Mouse (Mus musculus) forebrain, embryonic 15.5 days (tissue): ENCODE data around the gene Slc25a45. TPM values are rescaled to one million over a fixed set of nuclear protein-coding genes. Genes with fewer than 3 reads are reported as not detected.
A peak's percentile ranks its signal among the peaks of the same experiment; 100 is the strongest.

ENCODE experiments used
- ATAC-seq: fragments of 200-750 bp; cut with Nextera tagmentation; replicated peaks from 2 replicates; pipeline ENCODE4 v1.8.0; 2017; ENCODE audit warnings: mild to moderate bottlenecking, moderate TSS enrichment, moderate library complexity
- H3K27ac ChIP-seq: fragments of 300-500 bp; sonication (generic); replicated peaks from 2 replicates; pipeline ENCODE4 v1.5.1; 2015; ENCODE audit warnings: mild to moderate bottlenecking, inconsistent platforms
- H3K27me3 ChIP-seq: fragments of 300-500 bp; sonication (generic); 2 replicates; pipeline ENCODE4 v1.6.1; 2015; ENCODE audit warnings: inconsistent platforms
- H3K36me3 ChIP-seq: fragments of 300-500 bp; sonication (generic); 2 replicates; pipeline ENCODE4 v1.6.1; 2015; ENCODE audit warnings: mild to moderate bottlenecking, inconsistent platforms
- H3K4me1 ChIP-seq: fragments of 300-500 bp; sonication (generic); 2 replicates; pipeline ENCODE4 v1.6.1; 2015; ENCODE audit warnings: inconsistent platforms
- H3K4me2 ChIP-seq: fragments of 300-500 bp; sonication (generic); replicated peaks from 2 replicates; pipeline ENCODE4 v1.6.1; 2015; ENCODE audit warnings: mild to moderate bottlenecking, inconsistent platforms
- H3K4me3 ChIP-seq: fragments of 300-500 bp; sonication (generic); 2 replicates; pipeline ENCODE4 v1.5.1; 2015; ENCODE audit warnings: mild to moderate bottlenecking, inconsistent platforms
- H3K9ac ChIP-seq: fragments of 300-500 bp; sonication (generic); replicated peaks from 2 replicates; pipeline ENCODE4 v1.6.1; 2015; ENCODE audit warnings: mild to moderate bottlenecking, inconsistent platforms
- H3K9me3 ChIP-seq: fragments of 300-500 bp; sonication (generic); 2 replicates; pipeline ENCODE4 v1.6.1; 2016; ENCODE audit warnings: inconsistent platforms
- WGBS: fragments of 180-500 bp; shearing (Covaris S2); methylation state at CpG from one replicate; pipeline ENCODE4 v1.1.7; 2015; ENCODE audit warnings: mixed read lengths; 5-methylcytosine and 5-hydroxymethylcytosine counted together
- polyA plus RNA-seq: library from polyadenylated mRNA; unstranded; fragments of >200 nt; fragmentation: Nextera tagmentation; extraction: Ambion mirVana; gene quantifications from 2 replicates; pipeline ENCODE4 v1.2.1, GENCODE M21; 2015

Gene Slc25a45
- polyA plus RNA-seq, 1 experiment from 2014 or later = 1.7 TPM

DNA sequence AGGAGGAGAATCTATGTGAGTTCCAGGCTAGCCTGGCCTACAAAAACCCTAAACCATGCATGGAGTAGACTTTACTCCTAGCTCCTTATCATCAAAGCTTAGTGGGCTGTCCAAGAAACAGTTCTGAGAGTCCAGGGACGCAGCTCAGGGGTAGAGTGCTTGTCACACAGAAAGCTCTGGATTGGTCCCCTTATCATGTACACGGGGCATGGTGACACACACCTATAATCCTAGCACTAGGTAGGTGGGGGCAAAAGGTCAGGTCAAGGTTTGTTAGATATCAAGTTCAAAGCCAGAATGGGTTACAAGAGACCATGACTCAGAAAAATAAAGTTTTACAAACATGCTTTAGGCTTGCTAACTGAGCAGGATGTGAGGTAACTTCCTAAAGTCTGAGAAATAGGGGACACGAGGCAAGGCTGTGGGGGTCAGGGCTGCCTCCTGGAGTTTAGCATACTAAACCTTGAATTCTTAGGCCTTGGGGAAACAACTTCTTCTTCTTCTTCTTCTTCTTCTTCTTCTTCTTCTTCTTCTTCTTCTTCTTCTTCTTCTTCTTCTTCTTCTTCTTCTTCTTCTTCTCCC lies 9.7 kb downstream of the Slc25a45 start:
- H3K9me3 ChIP-seq = no peaks in the 10 kb centered on the region
- no peak for ATAC-seq
- H3K27me3 ChIP-seq = no peaks in the 10 kb centered on the region
- H3K27ac ChIP-seq = no peak overlapping the region
- H3K36me3 ChIP-seq = 0 out of 2 replicates have a peak, but pooled peaks cover 4% of the 10 kb centered on the region
- H3K4me1 ChIP-seq = peaks cover 10% of the 10 kb centered on the region
- H3K4me3 ChIP-seq = no peak overlapping the region
- no peak overlapping the region for H3K9ac ChIP-seq
- WGBS = 79% methylated on average over 3 of the region's 3 CpGs
- H3K4me2 ChIP-seq = no peak overlapping the region

GRCm38 (mm10) chr19:5889211-5889610 lies 11.6 kb downstream of the Slc25a45 start:
- no peak overlapping the region for H3K4me3 ChIP-seq
- WGBS = 81% methylated on average over 4 of the region's 4 CpGs
- H3K9me3 ChIP-seq = no peaks in the 10 kb centered on the region
- no peaks in the 10 kb centered on the region for H3K27me3 ChIP-seq
- ATAC-seq = no peak
- 0 out of 2 replicates have a peak, but pooled peaks cover 4% of the 10 kb centered on the region for H3K36me3 ChIP-seq
- no peak overlapping the region for H3K27ac ChIP-seq
- H3K9ac ChIP-seq = no peak overlapping the region
- peaks cover 25% of the 10 kb centered on the region for H3K4me1 ChIP-seq
- H3K4me2 ChIP-seq = no peak overlapping the region

DNA sequence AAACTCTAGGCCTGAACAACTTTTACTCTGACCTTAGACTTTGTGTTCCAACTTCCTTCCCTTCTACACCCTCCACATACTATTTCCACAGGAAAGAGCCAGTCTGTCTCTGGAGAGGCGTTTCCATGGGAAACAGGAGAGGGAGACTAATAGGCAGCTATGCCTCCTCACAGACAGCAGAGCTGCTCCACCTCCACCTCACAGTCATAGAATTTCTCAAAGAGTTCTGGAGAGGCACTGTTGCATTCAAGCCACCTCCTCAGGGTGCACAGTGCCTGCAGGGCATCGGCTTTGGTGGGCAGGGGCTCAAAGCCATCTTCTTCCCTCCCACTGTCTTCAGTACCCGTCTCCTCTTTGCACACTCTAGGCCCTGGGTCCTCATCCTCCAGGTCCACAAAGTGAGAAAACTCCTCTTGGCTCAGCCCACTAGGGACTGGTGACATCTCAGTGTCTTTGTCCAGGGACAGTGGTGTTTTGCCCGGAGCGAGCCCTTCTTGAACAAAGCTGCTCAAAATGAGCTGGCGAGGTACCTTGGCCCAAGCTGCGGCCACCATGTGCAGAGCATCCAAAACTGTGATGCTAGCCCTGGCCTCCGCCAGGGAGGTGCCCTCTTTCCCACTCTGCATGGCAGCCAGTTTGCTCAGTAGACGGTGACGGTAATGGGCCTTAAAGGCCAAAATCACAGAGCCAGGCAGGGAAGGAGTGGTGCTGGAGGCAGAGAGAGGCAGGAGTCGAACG lies 14.1 kb downstream of the Slc25a45 start:
- Histone ChIP-seq H3K9ac (no peak overlapping the region), H3K36me3 (peaks cover 11% of the 10 kb centered on the region), H3K4me1 (peaks cover 30% of the 10 kb centered on the region), H3K4me2 (no peak overlapping the region), H3K4me3 (no peak overlapping the region), H3K27me3 (no peaks in the 10 kb centered on the region), H3K27ac (no peak overlapping the region), H3K9me3 (no peaks in the 10 kb centered on the region)
- no peak for ATAC-seq
- WGBS = 94% methylated on average over 12 of the region's 12 CpGs

GRCm38 (mm10) chr19:5892262-5892661 lies 14.7 kb downstream of the Slc25a45 start:
- Histone ChIP-seq H3K9ac (no peak overlapping the region), H3K4me1 (peaks cover 30% of the 10 kb centered on the region), H3K9me3 (no peaks in the 10 kb centered on the region), H3K4me2 (peak overlapping the region; percentile 69; the same call in 1 of the 2 replicates), H3K27me3 (no peaks in the 10 kb centered on the region), H3K4me3 (no peak overlapping the region), H3K36me3 (peaks cover 13% of the 10 kb centered on the region), H3K27ac (no peak overlapping the region)
- ATAC-seq = no peak
- 91% methylated on average over 7 of the region's 7 CpGs for WGBS

GRCm38 (mm10) chr19:5892735-5893134 lies 15.1 kb downstream of the Slc25a45 start:
- peak overlapping the region; percentile 77; the same call in 1 of the 2 replicates for H3K27ac ChIP-seq
- no peak for ATAC-seq
- WGBS = 86% methylated on average over 13 of the region's 13 CpGs

DNA sequence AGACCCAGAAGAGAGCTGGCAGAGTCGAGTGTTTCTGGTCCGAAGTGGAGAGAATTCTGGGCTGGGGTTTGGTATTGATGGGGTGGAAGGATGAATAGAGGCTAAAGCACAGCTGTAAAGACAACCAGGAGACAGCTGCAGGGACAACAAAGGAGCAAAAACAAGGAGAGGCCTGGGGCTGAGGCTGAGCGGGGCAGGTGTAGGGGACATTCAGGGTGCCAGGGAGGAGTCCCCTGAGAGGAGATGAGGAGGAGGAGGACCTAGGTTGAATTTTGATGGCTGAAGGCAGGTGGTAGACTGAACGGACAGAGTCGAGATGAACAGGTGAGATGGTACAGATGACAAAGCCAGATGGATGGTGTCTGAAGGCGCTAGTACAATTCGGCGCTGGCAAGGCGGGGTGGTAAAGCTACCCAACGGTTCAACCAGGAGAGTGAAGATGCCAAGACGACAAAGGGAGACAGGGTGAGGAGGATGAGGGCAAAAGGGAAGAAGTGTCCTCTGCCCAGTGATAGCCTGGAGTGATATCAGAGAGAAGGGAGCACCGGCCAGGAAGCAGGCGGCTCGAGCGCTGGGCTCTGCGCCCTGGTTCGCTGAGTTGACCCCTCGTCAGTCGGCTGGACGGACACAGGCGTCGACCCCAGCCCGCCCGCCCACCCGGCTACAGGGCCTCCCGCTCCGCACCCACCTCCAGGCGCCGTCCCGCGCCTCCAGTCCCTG lies 15.8 kb downstream of the Slc25a45 start:
- Histone ChIP-seq H3K27ac (peak overlapping the region; percentile 77), H3K36me3 (peaks cover 21% of the 10 kb centered on the region), H3K27me3 (no peaks in the 10 kb centered on the region), H3K4me3 (peak overlapping the region; percentile 75), H3K9ac (peak overlapping the region; percentile 93), H3K4me1 (peaks cover 30% of the 10 kb centered on the region), H3K9me3 (no peaks in the 10 kb centered on the region), H3K4me2 (peak overlapping the region; percentile 69)
- peak; percentile 33 for ATAC-seq
- WGBS = 5% methylated on average over 29 of the region's 31 CpGs

More at GRCm38 (mm10) chr19:5892735-5893134, 15.1 kb downstream of the Slc25a45 start:
- Histone ChIP-seq H3K27me3 (no peaks in the 10 kb centered on the region), H3K4me1 (peaks cover 30% of the 10 kb centered on the region), H3K9ac (peak overlapping the region; percentile 93), H3K4me3 (peak overlapping the region; percentile 75), H3K9me3 (no peaks in the 10 kb centered on the region), H3K4me2 (peak overlapping the region; percentile 69), H3K36me3 (peaks cover 16% of the 10 kb centered on the region)

- peak; percentile 97 for ATAC-seq
- WGBS = 4% methylated on average over 36 of the region's 36 CpGs
- Histone ChIP-seq H3K36me3 (peaks cover 25% of the 10 kb centered on the region), H3K4me1 (peaks cover 30% of the 10 kb centered on the region), H3K27me3 (no peaks in the 10 kb centered on the region), H3K27ac (peak within 1 kb of the TSS; percentile 77), H3K9me3 (no peaks in the 10 kb centered on the region), H3K4me2 (peak within 1 kb of the TSS; percentile 69), H3K4me3 (peak within 1 kb of the TSS; percentile 75), H3K9ac (peak within 1 kb of the TSS; percentile 93)
These were observed 16.5 kb downstream of the Slc25a45 start, which contains the start of gene Tigd3 for GRCm38 (mm10) chr19:5894002-5894678. Gene Tigd3 (minus strand): TSS chr19:5894149.

DNA sequence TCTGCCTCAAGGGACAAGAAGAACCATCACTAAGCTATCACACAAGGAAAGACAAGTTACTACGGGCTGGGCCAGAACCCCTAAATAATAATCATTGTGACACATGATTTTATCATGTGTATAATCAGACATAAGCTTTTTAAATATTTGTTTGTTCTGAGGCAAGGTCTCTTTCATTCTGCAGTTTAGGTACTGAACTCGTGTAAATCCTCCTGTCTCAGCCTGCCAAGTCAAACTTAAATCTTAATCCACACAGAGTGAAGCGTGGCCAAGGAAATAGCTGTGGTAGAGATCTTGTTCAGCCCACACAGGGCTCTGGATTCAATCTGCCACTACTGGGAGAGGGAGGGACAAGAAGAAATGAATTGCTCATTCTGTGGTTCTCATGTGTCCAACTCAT lies 29.7 kb downstream of the Slc25a45 start:
- Histone ChIP-seq H3K36me3 (peaks cover 50% of the 10 kb centered on the region), H3K4me1 (peaks cover 24% of the 10 kb centered on the region), H3K4me2 (no peak overlapping the region), H3K9ac (no peak overlapping the region), H3K27me3 (no peaks in the 10 kb centered on the region), H3K27ac (no peak overlapping the region), H3K9me3 (no peaks in the 10 kb centered on the region), H3K4me3 (no peak overlapping the region)
- ATAC-seq = no peak
- WGBS = 94% methylated on average over 3 of the region's 3 CpGs

GRCm38 (mm10) chr19:5910221-5910620 lies 32.6 kb downstream of the Slc25a45 start:
- Histone ChIP-seq H3K4me1 (peaks cover 32% of the 10 kb centered on the region), H3K27me3 (no peaks in the 10 kb centered on the region), H3K9me3 (no peaks in the 10 kb centered on the region), H3K36me3 (peaks cover 21% of the 10 kb centered on the region), H3K4me3 (peak overlapping the region; percentile 27), H3K27ac (peak overlapping the region; percentile 69), H3K9ac (0 out of 2 replicates have a peak overlapping the region, but pooled peaks have one; percentile 27), H3K4me2 (peak overlapping the region; percentile 73)
- 54% methylated on average over 6 of the region's 6 CpGs for WGBS
- ATAC-seq = no peak

- peak overlapping the region; percentile 73 for H3K4me2 ChIP-seq
- ATAC-seq = no peak
- H3K9me3 ChIP-seq = no peaks in the 10 kb centered on the region
- peak overlapping the region; percentile 81 for H3K27ac ChIP-seq
- H3K27me3 ChIP-seq = no peaks in the 10 kb centered on the region
- peak overlapping the region; percentile 94 for H3K4me3 ChIP-seq
- 6% methylated on average over 14 of the region's 14 CpGs for WGBS
- peaks cover 7% of the 10 kb centered on the region for H3K36me3 ChIP-seq
- H3K4me1 ChIP-seq = peaks cover 32% of the 10 kb centered on the region
- H3K9ac ChIP-seq = peak overlapping the region; percentile 90
These were observed 34.0 kb downstream of the Slc25a45 start for GRCm38 (mm10) chr19:5911430-5912102.
